ENCODE assay signal across 1 mouse cellular context in genomic region chr1:156734019-156734418, GRCm38 (mm10).
TF ChIP-seq lines count a peak whose summit lies in the region.

No protein-coding gene starts in this region.

TF ChIP-seq in CH12.LX, 34 proteins besides CTCF, POLR2A, EP300 and RAD21:
- TF ChIP-seq ZNF384 (IDR thresholded peaks at IDR 0.05; ENCODE audit: low read depth, low read length) (peak; percentile 48; the same call in 1 of the 2 replicates), JUND (conservative IDR thresholded peaks at IDR 0.05; ENCODE audit: low read depth, low read length) (no peak)
TF ChIP-seq in CH12.LX: peak in this region for 1.
